Mouse (Mus musculus) embryonic facial prominence, embryonic 11.5 days (tissue): Measurements from ENCODE around the gene Fgfr2. TPM values are rescaled to one million over a fixed set of nuclear protein-coding genes. Genes with fewer than 3 reads are reported as not detected.
A peak's percentile ranks its signal among the peaks of the same experiment; 100 is the strongest.

Experiments
- ATAC-seq: fragments of 200-750 bp; cut with Nextera tagmentation; replicated peaks from 2 replicates; pipeline ENCODE4 v1.8.0; 2017; ENCODE audit warnings: low read depth; ENCODE audit not compliant: insufficient number of reproducible peaks, low FRiP score, low TSS enrichment
- DNase-seq: peaks from one replicate; pipeline ENCODE4 v3.0.0-alpha.2; 2015; ENCODE audit warnings: low spot score
- H3K27ac ChIP-seq: fragments of 300-500 bp; sonication (generic); replicated peaks from 2 replicates; pipeline ENCODE4 v1.5.1; 2014; ENCODE audit warnings: mild to moderate bottlenecking, low read depth, low read length, control low read depth
- H3K27me3 ChIP-seq: fragments of 300-500 bp; sonication (generic); 2 replicates; pipeline ENCODE4 v1.6.1; 2014; ENCODE audit warnings: mild to moderate bottlenecking, low read length, moderate library complexity, mixed read lengths; ENCODE audit not compliant: control insufficient read depth, insufficient read depth
- H3K36me3 ChIP-seq: fragments of 300-500 bp; sonication (generic); replicated peaks from 2 replicates; pipeline ENCODE4 v1.6.1; 2014; ENCODE audit warnings: low read depth, mild to moderate bottlenecking, low read length, moderate library complexity, mixed read lengths; ENCODE audit not compliant: control insufficient read depth, insufficient read depth
- H3K4me1 ChIP-seq: fragments of 300-500 bp; sonication (generic); 2 replicates; pipeline ENCODE4 v1.6.1; 2014; ENCODE audit warnings: low read length, mixed read lengths; ENCODE audit not compliant: control insufficient read depth, insufficient read depth
- H3K4me2 ChIP-seq: fragments of 300-500 bp; sonication (generic); 2 replicates; pipeline ENCODE4 v1.6.1; 2014; ENCODE audit warnings: low read depth, mild to moderate bottlenecking, control low read depth, low read length, moderate library complexity
- H3K4me3 ChIP-seq: fragments of 300-500 bp; sonication (generic); 2 replicates; pipeline ENCODE4 v1.5.1; 2014; ENCODE audit warnings: low read depth, low read length, control low read depth
- H3K9ac ChIP-seq: fragments of 300-500 bp; sonication (generic); replicated peaks from 2 replicates; pipeline ENCODE4 v1.6.1; 2014; ENCODE audit warnings: mild to moderate bottlenecking, control low read depth, low read length
- H3K9me3 ChIP-seq: fragments of 300-500 bp; sonication (generic); replicated peaks from 2 replicates; pipeline ENCODE4 v1.6.1; 2016; ENCODE audit warnings: mild to moderate bottlenecking, low read length, inconsistent platforms, mixed read lengths; ENCODE audit not compliant: control insufficient read depth
- WGBS: fragments of 180-500 bp; shearing (Covaris S2); extraction: QIAGEN DNeasy Blood & Tissue Kit; methylation state at CpG from one replicate; pipeline ENCODE4 v1.1.7; 2014; 5-methylcytosine and 5-hydroxymethylcytosine counted together
- polyA plus RNA-seq: library from polyadenylated mRNA; unstranded; fragments of >200 nt; fragmentation: Nextera tagmentation; extraction: Ambion mirVana; gene quantifications from 2 replicates; pipeline ENCODE4 v1.2.1, GENCODE M21; 2014

Fgfr2 gene
- polyA plus RNA-seq, 1 experiment from 2014 or later, result 75.6 TPM

DNA sequence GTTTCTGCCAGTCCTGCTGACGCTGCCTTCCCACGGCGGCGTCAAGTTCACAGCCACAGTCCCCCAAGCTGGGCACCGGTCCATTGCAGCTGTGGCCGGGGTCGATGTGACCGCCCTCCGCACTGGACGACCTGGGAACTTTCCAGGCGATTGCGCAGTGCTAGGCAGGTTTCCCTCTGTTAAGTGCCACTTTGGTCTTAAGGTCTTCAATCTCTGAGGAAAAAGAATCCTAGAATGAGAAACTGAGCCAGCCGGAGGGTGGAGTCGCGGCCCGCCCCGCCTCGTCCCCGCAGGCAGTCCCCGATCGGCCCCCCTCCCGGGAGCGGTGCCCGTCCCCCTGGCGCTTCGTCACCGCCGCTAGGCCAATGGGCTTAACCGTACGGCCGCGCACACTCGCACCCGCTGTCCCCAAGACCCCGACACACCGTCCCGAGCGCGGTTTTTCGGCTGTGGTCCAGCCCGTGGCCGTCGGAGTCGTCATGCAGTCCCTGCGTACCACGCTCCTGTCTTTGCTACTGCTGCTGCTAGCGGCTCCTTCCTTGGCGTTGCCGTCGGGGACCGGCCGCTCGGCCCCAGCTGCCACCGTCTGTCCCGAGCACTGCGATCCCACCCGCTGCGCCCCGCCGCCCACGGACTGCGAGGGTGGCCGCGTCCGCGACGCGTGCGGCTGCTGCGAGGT lies 2187.2 kb downstream of the Fgfr2 start, which contains the start of gene Htra1:
Gene Htra1, plus strand, starts transcription at position 319 of the 679 bp plus-strand sequence.
- peak; percentile 69 for ATAC-seq
- H3K9ac ChIP-seq, result peak within 1 kb of the TSS; percentile 34; the same call in 1 of the 2 replicates
- H3K9me3 ChIP-seq, result no peaks in the 10 kb centered on the region
- WGBS, result under 1% methylated on average over 70 of the region's 70 CpGs
- peak within 1 kb of the TSS; percentile 48 for H3K4me3 ChIP-seq
- no peaks in the 10 kb centered on the region for H3K36me3 ChIP-seq
- H3K4me1 ChIP-seq, result peaks cover 5% of the 10 kb centered on the region
- no peak within 1 kb of the TSS for H3K27ac ChIP-seq
- peak within 1 kb of the TSS; percentile 59 for H3K4me2 ChIP-seq
- DNase-seq, result peak; percentile 56
- peaks cover 40% of the 10 kb centered on the region for H3K27me3 ChIP-seq

DNA sequence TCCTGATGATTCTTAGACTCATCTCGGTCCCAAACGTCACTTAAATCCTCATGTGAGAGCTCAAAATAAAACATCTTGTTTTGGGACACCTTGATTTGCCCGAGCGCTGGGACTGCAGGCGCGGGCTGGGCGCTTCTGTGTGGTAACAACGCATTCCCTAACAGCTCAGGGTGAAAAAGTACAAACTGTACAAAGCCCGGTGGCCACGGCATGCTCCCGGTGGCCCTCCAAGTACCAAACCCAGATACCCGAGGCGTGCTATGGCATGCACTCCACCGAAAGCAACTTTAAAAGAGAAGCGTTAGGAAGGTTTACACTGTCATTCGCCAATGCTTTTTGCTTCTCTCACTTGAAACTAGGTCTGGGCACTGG lies 2187.7 kb downstream of the Fgfr2 start:
- Histone ChIP-seq H3K4me3 (peak overlapping the region; percentile 48), H3K4me1 (peaks cover 5% of the 10 kb centered on the region), H3K27ac (no peak overlapping the region), H3K4me2 (peak overlapping the region; percentile 59), H3K36me3 (no peaks in the 10 kb centered on the region), H3K9me3 (no peaks in the 10 kb centered on the region), H3K27me3 (peaks cover 40% of the 10 kb centered on the region), H3K9ac (no peak overlapping the region)
- 11% methylated on average over 16 of the region's 16 CpGs for WGBS
- no peak for ATAC-seq
- DNase-seq, result no peak

DNA sequence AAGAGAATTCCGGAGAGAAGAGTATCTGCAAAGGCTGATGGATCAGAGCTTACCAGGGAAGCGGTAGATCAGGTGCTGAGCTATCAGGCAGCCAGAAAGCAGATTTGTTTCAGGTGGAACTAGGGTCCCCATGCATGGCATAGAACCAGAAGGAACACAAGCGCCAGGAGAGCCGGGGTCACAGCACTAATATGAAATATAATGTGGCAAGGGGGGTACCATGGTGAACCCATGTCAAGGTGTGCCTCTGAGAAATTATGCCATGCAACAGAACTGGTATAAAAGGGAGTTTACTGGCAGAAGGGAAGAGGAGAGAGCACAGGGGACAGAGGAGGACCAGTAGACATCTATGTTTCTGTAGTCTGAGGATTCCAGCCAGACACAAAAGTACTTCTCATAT lies 2188.5 kb downstream of the Fgfr2 start:
- no peak overlapping the region for H3K9ac ChIP-seq
- H3K4me3 ChIP-seq, result no peak overlapping the region
- H3K4me2 ChIP-seq, result no peak overlapping the region
- 79% methylated on average over 4 of the region's 4 CpGs for WGBS
- no peaks in the 10 kb centered on the region for H3K36me3 ChIP-seq
- H3K27ac ChIP-seq, result no peak overlapping the region
- peaks cover 40% of the 10 kb centered on the region for H3K27me3 ChIP-seq
- ATAC-seq (no peak), DNase-seq (no peak)
- H3K4me1 ChIP-seq, result peaks cover 5% of the 10 kb centered on the region
- no peaks in the 10 kb centered on the region for H3K9me3 ChIP-seq

DNA sequence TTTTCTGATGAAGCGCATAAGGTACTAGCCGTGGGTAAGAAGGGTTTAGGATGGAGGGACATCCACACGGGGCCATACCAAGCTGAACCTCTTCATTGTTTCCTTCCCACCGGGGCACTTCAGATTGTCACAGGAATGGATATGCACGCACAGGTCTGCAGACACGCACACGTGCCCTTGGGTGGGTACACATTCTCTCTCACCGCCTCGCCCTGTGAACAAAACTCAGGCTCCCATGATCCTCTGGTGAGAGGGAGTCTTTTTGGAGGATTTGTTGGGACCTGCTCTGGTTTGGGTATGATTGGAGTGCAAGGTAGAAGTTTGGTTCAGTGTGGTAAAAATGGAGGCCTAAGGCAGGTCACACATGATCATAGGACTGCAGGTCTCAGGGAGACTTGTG lies 2190.2 kb downstream of the Fgfr2 start:
- peaks cover 39% of the 10 kb centered on the region for H3K27me3 ChIP-seq
- H3K4me3 ChIP-seq, result no peak overlapping the region
- no peak overlapping the region for H3K9ac ChIP-seq
- WGBS, result 87% methylated on average over 9 of the region's 9 CpGs
- H3K4me2 ChIP-seq, result no peak overlapping the region
- no peak overlapping the region for H3K27ac ChIP-seq
- DNase-seq (no peak), ATAC-seq (no peak)
- peaks cover 5% of the 10 kb centered on the region for H3K4me1 ChIP-seq
- H3K9me3 ChIP-seq, result no peaks in the 10 kb centered on the region
- H3K36me3 ChIP-seq, result no peaks in the 10 kb centered on the region

DNA sequence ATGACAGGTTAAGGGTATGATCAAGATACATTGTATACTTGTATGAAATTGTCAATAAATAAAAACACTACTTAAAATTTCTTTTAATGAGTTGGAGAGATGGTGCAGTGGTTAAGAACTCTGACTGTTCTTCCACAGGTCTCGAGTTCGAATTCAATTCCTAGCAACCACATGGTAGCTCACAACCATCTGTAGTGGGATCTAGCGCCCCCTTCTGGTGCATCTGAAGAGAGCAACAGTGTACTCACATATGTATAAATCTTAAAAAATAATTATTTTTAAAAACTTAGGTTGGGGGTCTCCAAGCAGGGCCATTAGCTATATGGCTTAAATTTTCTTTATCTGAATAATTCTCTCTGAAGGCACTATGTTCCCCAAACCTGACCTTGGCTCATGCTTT lies 2192.7 kb downstream of the Fgfr2 start:
- WGBS, result 68% methylated on average over 3 of the region's 3 CpGs
- ATAC-seq, result no peak
- Histone ChIP-seq H3K36me3 (no peaks in the 10 kb centered on the region), H3K4me3 (no peak overlapping the region), H3K9ac (no peak overlapping the region), H3K27me3 (peaks cover 16% of the 10 kb centered on the region), H3K4me2 (no peak overlapping the region), H3K4me1 (no peaks in the 10 kb centered on the region), H3K27ac (no peak overlapping the region), H3K9me3 (no peaks in the 10 kb centered on the region)
- no peak for DNase-seq

DNA sequence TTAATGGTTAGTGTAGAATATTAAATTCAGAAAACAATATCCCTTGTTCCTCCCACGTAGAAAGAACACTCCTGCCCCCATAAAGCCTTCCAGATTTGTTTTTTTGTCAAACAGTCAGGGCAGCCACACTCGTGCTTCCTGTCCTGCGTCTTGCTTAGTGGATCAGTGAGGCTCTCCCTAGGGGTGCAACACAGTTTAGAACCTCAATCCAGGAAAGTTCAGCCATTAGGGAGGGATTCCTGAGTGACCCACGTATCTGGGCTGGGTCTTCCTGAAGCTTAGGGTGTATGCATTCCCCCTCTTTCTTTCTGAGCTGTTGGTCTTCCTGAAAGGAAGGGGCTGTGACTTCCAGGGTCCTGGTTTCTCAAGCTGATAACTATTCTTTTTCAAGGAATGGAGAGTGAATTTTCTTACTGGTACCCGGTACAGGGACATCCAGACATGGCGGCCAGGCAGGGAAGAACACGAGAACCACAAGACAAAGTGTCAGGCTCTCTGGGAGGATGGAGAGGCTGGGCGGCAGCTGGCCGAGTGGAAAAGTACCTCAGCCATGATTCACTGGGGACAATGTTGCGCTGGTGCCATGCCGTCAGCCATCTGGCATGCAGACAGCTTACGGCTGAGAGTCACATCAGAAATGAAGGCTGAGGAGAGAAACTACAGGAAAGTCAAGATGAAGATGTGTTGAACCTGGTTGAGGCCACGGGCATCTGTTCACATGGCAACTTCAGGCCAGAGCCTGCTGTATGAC lies 2200.0 kb downstream of the Fgfr2 start:
- Histone ChIP-seq H3K9me3 (no peaks in the 10 kb centered on the region), H3K9ac (no peak overlapping the region), H3K4me2 (no peak overlapping the region), H3K27ac (no peak overlapping the region), H3K4me1 (no peaks in the 10 kb centered on the region), H3K4me3 (no peak overlapping the region), H3K27me3 (no peaks in the 10 kb centered on the region), H3K36me3 (no peaks in the 10 kb centered on the region)
- no peak for DNase-seq
- no peak for ATAC-seq
- 70% methylated on average over 13 of the region's 13 CpGs for WGBS

DNA sequence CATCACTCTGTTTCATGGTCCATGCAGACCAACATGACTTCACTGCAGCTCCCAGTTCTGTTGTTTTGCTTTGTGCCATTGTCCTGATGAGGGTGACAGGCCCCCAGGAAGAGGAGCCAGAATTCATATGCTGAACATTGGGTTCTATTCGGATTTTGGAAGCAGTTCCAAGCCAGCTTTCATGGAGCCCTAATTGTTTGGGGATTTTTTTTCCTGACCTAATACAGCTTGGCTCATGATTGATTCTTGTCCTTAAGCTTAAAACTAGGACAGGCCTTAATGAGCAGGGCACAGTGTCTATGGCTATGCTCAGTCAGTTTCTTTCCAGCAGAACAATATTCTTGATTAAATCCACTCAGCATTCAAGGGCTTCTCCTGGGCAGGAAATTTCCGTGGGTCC lies 2204.9 kb downstream of the Fgfr2 start:
- 64% methylated on average over 2 of the region's 2 CpGs for WGBS
- no peak for DNase-seq
- no peak overlapping the region for H3K9ac ChIP-seq
- no peaks in the 10 kb centered on the region for H3K27me3 ChIP-seq
- no peak overlapping the region for H3K4me2 ChIP-seq
- H3K27ac ChIP-seq, result no peak overlapping the region
- no peaks in the 10 kb centered on the region for H3K9me3 ChIP-seq
- H3K4me3 ChIP-seq, result no peak overlapping the region
- ATAC-seq, result no peak
- H3K36me3 ChIP-seq, result no peaks in the 10 kb centered on the region
- H3K4me1 ChIP-seq, result no peaks in the 10 kb centered on the region

DNA sequence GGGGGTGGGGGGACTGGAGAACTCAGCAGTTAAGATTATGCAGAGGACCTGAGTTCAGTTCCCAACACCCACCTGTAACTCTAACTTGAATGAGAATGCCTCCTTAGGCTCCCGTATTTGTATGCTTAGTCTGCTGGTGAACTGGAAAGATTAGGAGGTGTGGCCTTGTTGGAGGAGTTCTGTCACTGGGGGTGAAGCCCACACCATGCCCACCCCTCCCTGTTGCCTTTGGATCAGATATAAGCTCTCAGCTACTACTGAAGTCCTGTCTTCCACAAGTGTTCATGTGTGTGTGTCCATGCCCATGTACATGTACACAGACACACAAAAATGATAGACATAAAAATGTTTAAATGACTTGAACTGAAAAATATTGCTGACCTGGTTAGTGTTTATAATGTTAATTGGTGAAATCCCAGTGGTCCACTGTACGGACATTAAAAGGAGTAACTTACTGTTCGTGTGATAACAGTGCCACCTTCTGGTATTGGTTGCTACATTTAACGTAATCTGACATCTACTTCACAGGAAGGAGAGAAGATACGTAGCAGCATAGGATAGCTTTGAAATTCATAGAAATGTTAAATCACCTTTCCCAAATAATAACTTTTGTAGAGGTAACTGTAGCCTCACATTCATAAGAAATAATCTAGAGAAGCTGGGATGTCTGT lies 2208.3 kb downstream of the Fgfr2 start:
- ATAC-seq, result no peak
- H3K36me3 ChIP-seq, result no peaks in the 10 kb centered on the region
- H3K9ac ChIP-seq, result no peak overlapping the region
- no peaks in the 10 kb centered on the region for H3K4me1 ChIP-seq
- no peak overlapping the region for H3K4me2 ChIP-seq
- no peaks in the 10 kb centered on the region for H3K27me3 ChIP-seq
- H3K9me3 ChIP-seq, result no peaks in the 10 kb centered on the region
- DNase-seq, result peak; percentile 69
- H3K27ac ChIP-seq, result no peak overlapping the region
- no peak overlapping the region for H3K4me3 ChIP-seq
- 59% methylated on average over 5 of the region's 5 CpGs for WGBS
